Mouse (Mus musculus): ENCODE measurements around the gene Ltbp3. TPM values are rescaled to one million over a fixed set of nuclear protein-coding genes. Genes with fewer than 3 reads are reported as not detected.

The Ltbp3 gene
- polyA plus RNA-seq, 1 experiment from 2014 or later = 24.7 TPM

DNA sequence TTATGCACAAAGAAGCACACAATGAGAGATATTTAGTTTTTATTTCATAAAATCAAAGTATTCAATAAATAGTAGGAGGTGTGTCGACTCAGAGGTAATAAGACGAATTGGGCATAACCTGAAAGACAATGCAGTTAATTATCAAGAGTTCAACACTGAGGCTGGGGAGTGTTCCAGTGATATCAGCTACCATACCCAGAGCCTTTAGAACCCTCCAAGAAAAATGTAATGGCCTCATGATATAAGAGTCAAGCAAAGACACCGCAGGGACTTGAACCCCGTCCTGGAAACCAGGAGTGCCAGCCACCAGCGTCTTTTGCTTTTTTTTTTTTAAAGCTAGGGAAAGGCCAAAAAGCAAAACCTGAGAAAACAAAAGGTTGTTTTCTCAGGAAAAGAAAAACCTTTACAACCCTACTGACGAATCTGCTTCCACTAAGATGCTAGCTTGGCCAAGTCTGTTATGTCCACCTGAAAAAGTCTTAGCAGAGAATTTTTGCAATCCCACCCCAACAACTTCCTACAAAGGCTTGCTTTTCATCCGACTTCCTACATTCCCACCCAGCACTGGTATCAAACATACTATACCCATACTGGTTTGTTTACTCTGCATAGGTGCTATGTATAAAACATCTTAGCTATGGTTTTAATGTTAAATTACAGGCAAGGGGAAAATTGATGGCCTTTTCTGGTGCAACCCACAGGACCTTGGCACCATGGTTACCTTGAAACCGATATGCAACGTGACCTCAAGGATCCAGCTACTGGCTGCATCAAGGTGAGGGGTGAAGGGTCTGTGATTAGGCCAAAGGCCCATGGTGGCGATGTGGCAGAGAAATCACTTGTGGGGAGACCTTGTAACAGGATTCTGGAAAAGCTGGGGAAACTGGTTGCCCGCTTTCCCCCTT lies 55.2 kb downstream of the Ltbp3 start:
- 58% methylated on average over 11 of the region's 11 CpGs for WGBS
- H3K9me3 ChIP-seq = no peaks in the 10 kb centered on the region
- H3K4me1 ChIP-seq = peaks cover 39% of the 10 kb centered on the region
- peak overlapping the region; percentile 84 for H3K4me2 ChIP-seq
- ATAC-seq (ENCODE audit: extremely low read depth, insufficient number of reproducible peaks, low FRiP score, low TSS enrichment) = no peak
- H3K27me3 ChIP-seq (replicated peaks) = no peaks in the 10 kb centered on the region
- peak overlapping the region; percentile 100 for H3K9ac ChIP-seq
- peak overlapping the region; percentile 77 for H3K27ac ChIP-seq (replicated peaks)
- peaks cover 56% of the 10 kb centered on the region for H3K36me3 ChIP-seq
- H3K4me3 ChIP-seq = peak overlapping the region; percentile 95

DNA sequence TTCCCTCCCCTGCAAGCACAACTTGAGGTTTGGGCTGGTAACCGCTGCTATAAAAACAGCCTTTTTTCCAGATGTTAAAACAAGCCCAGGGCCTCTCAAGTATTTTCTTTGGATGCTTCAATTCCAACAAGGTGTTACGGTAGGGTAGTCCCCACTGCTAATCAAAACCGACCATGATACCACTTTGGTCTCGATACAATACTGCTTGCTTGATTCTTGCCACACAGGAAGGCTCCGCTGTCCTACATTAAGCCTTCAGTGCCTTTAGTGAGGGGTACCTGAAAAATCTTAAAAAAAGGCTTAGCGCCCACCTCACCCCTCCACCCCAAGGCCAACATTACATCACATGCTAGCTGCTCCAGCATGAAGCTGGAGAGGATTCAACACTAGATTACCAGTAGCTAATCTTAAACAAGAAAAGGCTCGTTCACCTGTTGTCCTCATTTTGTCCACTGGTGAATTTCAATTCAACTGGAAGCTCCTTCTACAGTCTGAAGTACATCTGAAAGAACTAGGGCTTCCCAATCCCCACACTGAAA lies 55.9 kb downstream of the Ltbp3 start:
- Histone ChIP-seq H3K27ac (replicated peaks) (peak overlapping the region; percentile 77), H3K27me3 (replicated peaks) (no peaks in the 10 kb centered on the region), H3K36me3 (peaks cover 56% of the 10 kb centered on the region), H3K4me3 (peak overlapping the region; percentile 95), H3K4me2 (peak overlapping the region; percentile 84), H3K9ac (peak overlapping the region; percentile 100), H3K9me3 (no peaks in the 10 kb centered on the region), H3K4me1 (peaks cover 39% of the 10 kb centered on the region)
- WGBS = 51% methylated on average over 7 of the region's 7 CpGs
- ATAC-seq (ENCODE audit: extremely low read depth, insufficient number of reproducible peaks, low FRiP score, low TSS enrichment) = no peak

DNA sequence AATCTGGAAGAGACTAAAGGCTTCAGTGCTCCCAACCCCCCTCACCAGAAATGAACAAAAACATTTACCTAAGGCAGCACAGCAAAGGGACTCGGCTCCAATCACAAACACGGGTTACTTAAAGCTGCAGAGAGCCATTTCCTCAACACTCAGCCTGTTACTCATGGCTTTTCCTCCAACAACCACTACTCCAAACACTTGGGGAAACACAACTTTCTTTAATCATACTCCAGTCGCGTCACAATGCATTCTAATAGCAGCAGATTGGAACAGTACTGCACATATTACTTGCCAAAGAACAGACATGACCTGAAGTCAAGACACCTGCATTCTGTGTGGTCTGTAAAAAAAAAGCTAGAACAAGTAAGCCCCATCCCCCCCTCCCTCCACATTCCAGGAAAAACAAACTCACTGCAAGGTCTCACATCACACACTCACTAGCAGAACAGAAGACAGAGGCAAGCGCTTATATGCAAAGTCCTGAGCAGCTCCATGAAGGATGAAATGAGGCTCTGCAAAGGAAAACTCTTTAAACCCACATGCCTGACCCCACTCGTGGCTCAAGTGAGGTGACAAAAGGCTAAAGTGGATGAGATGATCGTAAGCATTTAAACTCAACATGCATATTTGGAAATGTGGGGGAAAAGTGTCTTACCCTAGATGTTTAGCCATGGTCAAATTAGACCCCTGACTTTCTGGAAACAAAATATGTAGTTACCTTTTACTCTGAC lies 56.8 kb downstream of the Ltbp3 start:
- ATAC-seq (ENCODE audit: extremely low read depth, insufficient number of reproducible peaks, low FRiP score, low TSS enrichment) = no peak
- peak overlapping the region; percentile 77 for H3K27ac ChIP-seq (replicated peaks)
- 12% methylated on average over 7 of the region's 7 CpGs for WGBS
- H3K4me3 ChIP-seq = peak overlapping the region; percentile 95
- no peaks in the 10 kb centered on the region for H3K27me3 ChIP-seq (replicated peaks)
- peaks cover 56% of the 10 kb centered on the region for H3K36me3 ChIP-seq
- no peaks in the 10 kb centered on the region for H3K9me3 ChIP-seq
- peaks cover 39% of the 10 kb centered on the region for H3K4me1 ChIP-seq
- peak overlapping the region; percentile 100 for H3K9ac ChIP-seq
- peak overlapping the region; percentile 84 for H3K4me2 ChIP-seq

DNA sequence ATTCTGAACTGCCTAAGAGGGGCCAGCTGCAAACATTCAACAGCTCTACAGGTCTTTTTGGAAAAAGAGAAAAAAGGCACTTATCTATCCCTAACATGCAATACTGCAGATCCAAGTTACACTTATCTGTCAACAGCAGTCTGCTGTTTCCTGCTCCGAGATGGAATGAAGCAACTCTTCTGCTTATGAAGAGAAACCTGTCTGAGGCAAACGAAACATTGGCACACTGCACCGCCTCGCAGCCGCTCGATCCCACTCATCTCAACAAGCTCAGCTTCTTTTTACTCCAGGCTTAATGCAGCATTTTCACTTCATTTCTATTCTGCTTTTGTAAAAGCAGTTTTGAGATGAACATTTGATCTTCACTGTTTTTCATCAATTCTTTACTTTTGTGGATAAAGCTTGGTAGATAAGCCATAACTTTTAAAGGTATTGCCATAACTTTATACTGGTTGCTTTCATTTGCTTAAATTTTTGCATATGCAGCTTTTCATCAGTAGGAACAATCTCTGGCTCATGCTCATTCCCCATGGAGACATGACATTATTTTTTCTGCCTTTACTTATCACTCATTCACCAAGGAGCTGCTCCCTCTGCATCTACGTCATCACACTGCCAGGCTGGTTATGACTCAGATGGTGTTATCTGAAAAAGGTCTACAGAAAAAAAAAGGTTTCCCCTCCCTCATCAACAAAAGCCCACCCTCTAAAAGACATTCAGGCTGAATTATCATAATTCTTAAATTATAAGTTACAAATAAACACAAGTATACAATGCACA lies 58.2 kb downstream of the Ltbp3 start:
- Histone ChIP-seq H3K27me3 (replicated peaks) (no peaks in the 10 kb centered on the region), H3K9me3 (no peaks in the 10 kb centered on the region), H3K4me3 (peak overlapping the region; percentile 95), H3K27ac (replicated peaks) (peak overlapping the region; percentile 83), H3K4me2 (peak overlapping the region; percentile 84), H3K36me3 (peaks cover 56% of the 10 kb centered on the region), H3K9ac (peak overlapping the region; percentile 100), H3K4me1 (peaks cover 43% of the 10 kb centered on the region)
- no peak for ATAC-seq (ENCODE audit: extremely low read depth, insufficient number of reproducible peaks, low FRiP score, low TSS enrichment)
- WGBS = 0% methylated on average over 7 of the region's 7 CpGs

DNA sequence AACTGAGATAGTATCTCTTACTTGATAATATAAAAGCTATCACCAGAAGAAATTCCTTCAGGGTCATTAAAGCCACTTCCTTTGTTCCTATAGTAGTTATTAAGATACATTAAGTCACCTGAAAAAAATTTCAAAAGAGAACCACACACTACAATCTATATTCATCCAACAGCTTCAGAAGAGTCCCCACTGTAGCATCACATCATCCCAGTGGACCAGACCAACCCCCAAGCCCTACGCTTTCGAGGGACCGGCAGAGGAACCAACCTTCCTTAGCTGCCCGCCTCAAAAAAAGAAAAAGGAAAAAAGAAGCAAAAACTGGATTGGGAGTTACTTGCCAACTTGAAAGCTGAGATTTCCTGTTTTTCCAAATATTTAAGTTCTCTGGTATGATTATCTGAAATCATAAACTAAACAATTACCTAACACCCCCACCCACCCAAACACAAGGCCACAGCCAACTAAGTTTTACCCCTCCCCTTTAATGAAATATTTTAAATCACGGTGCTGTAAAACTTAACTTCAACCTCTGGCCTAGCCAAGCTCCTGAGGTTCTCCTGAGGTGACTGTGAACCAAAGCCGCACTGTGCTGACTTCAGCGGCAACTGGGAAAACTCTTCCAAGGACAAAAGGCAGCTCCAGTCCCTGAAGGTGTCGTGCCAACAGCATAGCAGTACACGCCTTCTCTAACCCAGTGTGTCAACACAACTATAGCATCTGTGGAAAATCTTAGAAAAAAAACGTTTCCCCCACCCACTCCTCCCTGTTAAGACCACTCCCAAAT lies 59.1 kb downstream of the Ltbp3 start:
- WGBS = under 1% methylated on average over 10 of the region's 10 CpGs
- H3K9me3 ChIP-seq = no peaks in the 10 kb centered on the region
- H3K4me2 ChIP-seq = peak overlapping the region; percentile 84
- H3K27ac ChIP-seq (replicated peaks) = peak overlapping the region; percentile 100
- H3K27me3 ChIP-seq (replicated peaks) = no peaks in the 10 kb centered on the region
- peaks cover 45% of the 10 kb centered on the region for H3K4me1 ChIP-seq
- peak overlapping the region; percentile 95 for H3K4me3 ChIP-seq
- H3K9ac ChIP-seq = peak overlapping the region; percentile 100
- no peak for ATAC-seq (ENCODE audit: extremely low read depth, insufficient number of reproducible peaks, low FRiP score, low TSS enrichment)
- H3K36me3 ChIP-seq = peaks cover 56% of the 10 kb centered on the region

DNA sequence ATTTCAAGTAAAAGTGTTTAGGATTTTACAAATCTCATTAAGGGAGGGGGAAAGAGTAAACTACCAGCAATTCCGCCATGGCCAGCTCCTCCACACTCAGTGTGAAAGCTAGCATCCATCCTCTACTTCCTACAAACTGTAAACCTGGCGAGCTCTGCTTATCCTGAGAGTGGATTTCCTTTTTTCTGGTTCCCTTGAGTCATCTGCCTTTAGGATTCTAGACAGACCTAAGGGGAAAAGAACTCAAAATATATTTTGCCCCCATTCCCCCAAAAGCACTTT lies 59.6 kb downstream of the Ltbp3 start:
- Histone ChIP-seq H3K4me3 (peak overlapping the region; percentile 95), H3K36me3 (peaks cover 50% of the 10 kb centered on the region), H3K27me3 (replicated peaks) (no peaks in the 10 kb centered on the region), H3K4me2 (peak overlapping the region; percentile 84), H3K9ac (peak overlapping the region; percentile 100), H3K27ac (replicated peaks) (peak overlapping the region; percentile 100), H3K9me3 (no peaks in the 10 kb centered on the region), H3K4me1 (peaks cover 45% of the 10 kb centered on the region)
- 0% methylated on average over 2 of the region's 2 CpGs for WGBS
- no peak for ATAC-seq (ENCODE audit: extremely low read depth, insufficient number of reproducible peaks, low FRiP score, low TSS enrichment)

DNA sequence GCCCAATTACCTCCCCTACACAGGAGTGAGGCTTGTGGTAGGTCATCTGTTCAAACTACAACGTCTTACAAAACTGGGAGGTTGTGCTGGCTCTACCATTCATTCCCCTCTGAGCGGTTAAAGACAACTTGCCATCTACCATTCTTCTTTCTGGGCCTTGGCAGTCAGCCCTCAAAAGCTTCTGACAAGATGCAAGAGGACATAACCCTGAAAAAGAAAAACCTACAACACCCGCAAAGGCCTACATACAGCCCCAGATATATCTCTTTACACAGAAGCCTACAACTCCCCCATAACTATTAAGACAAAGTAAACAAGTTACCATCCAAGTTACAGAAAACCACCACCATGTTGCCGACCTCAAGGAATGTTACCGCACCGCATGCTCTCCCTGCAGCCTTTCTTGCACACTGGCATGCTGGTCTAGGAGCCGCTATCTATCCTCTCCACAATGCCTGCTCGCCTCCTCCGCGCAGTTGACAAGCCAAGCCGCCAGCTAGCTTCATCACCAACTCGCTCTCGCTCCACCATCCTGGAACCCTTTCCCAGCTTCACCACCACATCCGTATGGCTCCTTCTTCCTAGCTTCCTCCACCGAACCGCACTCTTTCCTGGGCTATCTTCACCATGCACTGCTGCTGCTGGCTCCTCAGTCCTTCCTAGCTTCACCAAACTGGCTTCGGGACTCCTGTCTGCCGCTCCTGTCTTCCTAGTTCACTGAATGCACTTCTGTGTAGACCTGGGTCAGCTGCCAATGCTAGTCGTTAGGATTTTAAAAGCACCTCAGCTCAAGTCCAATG lies 60.1 kb downstream of the Ltbp3 start:
- peaks cover 45% of the 10 kb centered on the region for H3K36me3 ChIP-seq
- no peak for ATAC-seq (ENCODE audit: extremely low read depth, insufficient number of reproducible peaks, low FRiP score, low TSS enrichment)
- H3K9ac ChIP-seq = peak overlapping the region; percentile 100
- no peaks in the 10 kb centered on the region for H3K9me3 ChIP-seq
- H3K27ac ChIP-seq (replicated peaks) = peak overlapping the region; percentile 100
- H3K4me1 ChIP-seq = peaks cover 45% of the 10 kb centered on the region
- under 1% methylated on average over 19 of the region's 19 CpGs for WGBS
- peak overlapping the region; percentile 84 for H3K4me2 ChIP-seq
- H3K4me3 ChIP-seq = peak overlapping the region; percentile 95
- H3K27me3 ChIP-seq (replicated peaks) = no peaks in the 10 kb centered on the region

DNA sequence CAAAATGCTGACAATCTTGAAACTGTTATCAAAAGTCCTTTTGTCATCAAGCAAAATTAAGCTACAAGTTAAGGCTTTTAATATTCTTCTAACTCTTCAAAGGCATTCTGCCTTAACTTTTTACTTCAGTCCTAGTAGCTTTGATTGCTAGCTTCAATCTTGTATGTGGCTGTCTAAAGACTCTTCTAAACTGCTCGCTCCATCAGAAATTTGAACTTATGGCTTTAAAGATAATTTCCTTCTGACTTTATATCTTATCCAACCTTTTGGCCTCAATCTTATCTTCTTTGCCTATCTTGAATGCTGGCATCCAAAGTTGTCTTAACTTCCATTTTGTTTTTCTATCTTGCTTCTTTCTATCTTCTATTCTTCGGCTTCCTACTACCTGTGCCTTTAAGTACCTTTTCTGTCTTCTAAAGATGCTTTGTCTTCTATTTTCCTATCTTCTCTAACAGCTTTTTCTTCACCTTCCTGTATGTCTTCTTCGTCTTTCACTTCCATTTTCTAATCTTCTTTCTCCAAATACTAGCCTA lies 60.8 kb downstream of the Ltbp3 start:
- Histone ChIP-seq H3K4me3 (peak overlapping the region; percentile 95), H3K9ac (peak overlapping the region; percentile 100), H3K27ac (replicated peaks) (peak overlapping the region; percentile 100), H3K4me2 (peak overlapping the region; percentile 84), H3K27me3 (replicated peaks) (no peaks in the 10 kb centered on the region), H3K4me1 (peaks cover 45% of the 10 kb centered on the region), H3K9me3 (no peaks in the 10 kb centered on the region), H3K36me3 (peaks cover 38% of the 10 kb centered on the region)
- WGBS = under 1% methylated on average over 3 of the region's 3 CpGs
- no peak for ATAC-seq (ENCODE audit: extremely low read depth, insufficient number of reproducible peaks, low FRiP score, low TSS enrichment)

DNA sequence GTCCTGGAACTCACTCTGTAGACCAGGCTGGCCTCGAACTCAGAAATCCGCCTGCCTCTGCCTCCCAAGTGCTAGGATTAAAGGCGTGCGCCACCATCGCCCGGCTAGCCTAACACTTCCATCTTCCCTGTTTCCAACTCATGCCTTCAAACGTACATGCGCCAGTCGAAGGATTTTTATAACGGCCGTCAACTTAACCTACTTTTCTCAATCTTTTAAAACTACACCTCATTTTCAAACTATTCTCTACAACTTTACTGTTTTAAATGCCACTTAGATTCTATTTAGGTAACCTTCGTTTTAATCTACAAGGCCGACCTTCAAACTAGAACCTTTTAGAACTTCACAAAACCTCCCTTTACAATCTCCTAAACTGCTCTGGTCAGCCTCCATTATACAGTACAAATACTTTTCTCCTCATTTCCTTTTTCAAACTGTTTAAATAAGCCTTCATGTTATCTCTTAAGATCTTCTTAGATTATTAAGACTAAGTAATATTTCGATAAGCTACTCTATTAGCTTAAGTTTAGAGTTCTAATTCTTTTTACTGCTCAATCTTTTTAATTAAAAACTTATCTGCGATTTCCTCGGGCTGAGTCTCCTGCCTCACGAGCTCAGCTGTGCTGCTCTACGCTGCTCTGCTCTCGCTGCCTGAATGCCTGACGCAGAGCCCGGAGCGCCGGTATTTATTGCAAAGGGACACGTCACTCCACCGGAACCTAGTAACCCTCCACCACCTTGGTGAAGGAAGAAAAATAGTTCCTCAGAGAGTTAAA lies 61.5 kb downstream of the Ltbp3 start:
- Histone ChIP-seq H3K27me3 (replicated peaks) (no peaks in the 10 kb centered on the region), H3K4me2 (peak overlapping the region; percentile 84), H3K27ac (replicated peaks) (peak overlapping the region; percentile 100), H3K9ac (peak overlapping the region; percentile 100), H3K36me3 (peaks cover 31% of the 10 kb centered on the region), H3K4me1 (peaks cover 45% of the 10 kb centered on the region), H3K9me3 (no peaks in the 10 kb centered on the region), H3K4me3 (peak overlapping the region; percentile 95)
- ATAC-seq (ENCODE audit: extremely low read depth, insufficient number of reproducible peaks, low FRiP score, low TSS enrichment) = no peak
- WGBS = under 1% methylated on average over 25 of the region's 25 CpGs
